Mouse (Mus musculus) lung, adult 18-20 months (tissue): ENCODE measurements around the gene Atp6v1c2.

ENCODE experiments used
- DNase-seq, 2 experiments: peaks; one replicate each; pipeline ENCODE4 v3.0.0; 2022; ENCODE audit warnings: mixed read lengths in 2 of 2

The Atp6v1c2 gene

GRCm38 (mm10) chr12:17329259-17329658 lies at the start of gene Atp6v1c2:
Atp6v1c2 (minus strand) TSS chr12:17329359.
- DNase-seq: no peak

GRCm38 (mm10) chr12:17376521-17376920 lies 47.4 kb upstream of the Atp6v1c2 start:
- no peak for DNase-seq

- DNase-seq: no peak
These were observed 46.1 kb upstream of the Atp6v1c2 start for GRCm38 (mm10) chr12:17375243-17375642.

- no peak for DNase-seq
These were observed 44.4 kb upstream of the Atp6v1c2 start for GRCm38 (mm10) chr12:17373470-17373975.

GRCm38 (mm10) chr12:17372696-17373095 lies 43.5 kb upstream of the Atp6v1c2 start:
- no peak for DNase-seq

GRCm38 (mm10) chr12:17371589-17372235 lies 42.6 kb upstream of the Atp6v1c2 start:
- no peak for DNase-seq

GRCm38 (mm10) chr12:17369551-17370325 lies 40.6 kb upstream of the Atp6v1c2 start:
- no peak for DNase-seq

- no peak for DNase-seq
These were observed 40.0 kb upstream of the Atp6v1c2 start for GRCm38 (mm10) chr12:17369111-17369510.

GRCm38 (mm10) chr12:17366981-17367380 lies 37.8 kb upstream of the Atp6v1c2 start:
- DNase-seq: peak; percentile 22 to 25

- DNase-seq: no peak
These were observed 33.2 kb upstream of the Atp6v1c2 start for GRCm38 (mm10) chr12:17362316-17362715.

- no peak for DNase-seq
These were observed 31.5 kb upstream of the Atp6v1c2 start for GRCm38 (mm10) chr12:17360650-17361049.

- DNase-seq: no peak
These were observed 30.9 kb upstream of the Atp6v1c2 start for GRCm38 (mm10) chr12:17360104-17360503.

GRCm38 (mm10) chr12:17358981-17359380 lies 29.8 kb upstream of the Atp6v1c2 start:
- DNase-seq: peak; percentile 10 to 31

GRCm38 (mm10) chr12:17357795-17358194 lies 28.6 kb upstream of the Atp6v1c2 start:
- DNase-seq: no peak

- DNase-seq: no peak
These were observed 27.7 kb upstream of the Atp6v1c2 start for GRCm38 (mm10) chr12:17356853-17357252.

- no peak for DNase-seq
These were observed 20.9 kb upstream of the Atp6v1c2 start for GRCm38 (mm10) chr12:17350106-17350505.

GRCm38 (mm10) chr12:17348048-17349036 lies 19.2 kb upstream of the Atp6v1c2 start, which contains the start of gene Nol10:
Nol10 (plus strand) TSS chr12:17348458.
- DNase-seq: peak; percentile 86 to 89

- DNase-seq: peak in 1 of 2 experiments; percentile 10
These were observed 18.3 kb upstream of the Atp6v1c2 start for GRCm38 (mm10) chr12:17347327-17348047.

GRCm38 (mm10) chr12:17339114-17339905 lies 10.2 kb upstream of the Atp6v1c2 start:
- DNase-seq: no peak

GRCm38 (mm10) chr12:17338338-17338737 lies 9.2 kb upstream of the Atp6v1c2 start:
- DNase-seq: no peak

- no peak for DNase-seq
These were observed 4.3 kb upstream of the Atp6v1c2 start for GRCm38 (mm10) chr12:17333459-17333858.
